Mouse (Mus musculus) cortical plate, adult 2 months (tissue): ENCODE results near the gene Olfr1440.

Source experiments
- CTCF ChIP-seq: fragments of 200-500 bp; IDR thresholded peaks from 2 replicates; pipeline ENCODE4 v1.5.1; 2011; ENCODE audit warnings: mild to moderate bottlenecking, control low read depth, low read length; ENCODE audit not compliant: insufficient read depth; ENCODE audit errors: extremely low read depth
- POLR2A ChIP-seq: fragments of 200-500 bp; IDR thresholded peaks from 2 replicates; pipeline ENCODE4 v1.6.1; 2011; ENCODE audit warnings: mild to moderate bottlenecking, low read length, control low read depth; ENCODE audit not compliant: insufficient read depth; ENCODE audit errors: extremely low read depth

GRCm38 (mm10) chr19:12427605-12428004 lies 40.5 kb downstream of the Olfr1440 start, which contains the start of gene Pfpl:
- TF ChIP-seq POLR2A (no peak), CTCF (no peak)
